Mouse (Mus musculus) spleen, adult 2 months (tissue): ENCODE results near the gene Pheta1.

Source experiments
- CTCF ChIP-seq: fragments of 200-500 bp; IDR thresholded peaks from 2 replicates; pipeline ENCODE4 v1.5.1; 2011; ENCODE audit warnings: mild to moderate bottlenecking, inconsistent platforms; ENCODE audit not compliant: insufficient read depth, insufficient read length, insufficient replicate concordance; ENCODE audit errors: extremely low read depth
- POLR2A ChIP-seq: fragments of 200-500 bp; IDR thresholded peaks from 2 replicates; pipeline ENCODE4 v1.6.1; 2011; ENCODE audit warnings: low read depth, low read length, inconsistent platforms

DNA sequence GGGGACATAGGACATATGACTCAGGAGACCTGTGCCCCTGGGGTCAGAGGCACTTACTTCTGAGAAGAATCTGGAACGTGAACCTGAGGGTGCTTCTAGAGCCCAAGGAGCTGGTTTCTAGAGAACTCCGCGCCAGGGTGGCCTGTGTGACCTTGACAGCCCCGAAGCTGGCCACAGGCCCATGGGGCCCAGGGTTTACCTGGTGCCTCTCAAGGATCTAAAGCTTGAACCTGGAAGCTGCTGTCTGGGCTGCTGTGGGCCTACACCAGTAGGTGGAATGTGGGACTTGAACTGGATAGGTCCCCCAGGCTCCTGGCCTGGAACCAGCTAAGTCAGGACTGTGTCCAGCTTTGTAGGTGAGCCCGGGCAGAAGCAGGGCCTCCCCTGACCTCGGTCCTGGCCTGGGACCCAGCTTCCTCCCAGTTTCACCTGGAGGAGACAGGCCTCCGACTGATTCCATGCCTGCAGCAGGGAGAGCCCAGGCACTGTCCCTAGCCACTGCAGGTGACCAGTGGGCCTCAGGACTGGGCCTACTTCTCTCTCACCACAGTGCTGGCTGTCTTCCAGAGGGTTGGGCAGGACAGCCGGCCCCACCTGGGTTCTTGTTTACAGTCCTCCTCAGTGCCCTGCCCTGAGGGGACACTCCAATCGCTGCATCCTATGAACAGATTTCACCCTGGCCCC, 4.7 kb downstream of the Pheta1 start:
- TF ChIP-seq CTCF (no peak), POLR2A (no peak)
